Mouse (Mus musculus): ENCODE measurements around the gene Olfr930. TPM values are rescaled to one million over a fixed set of nuclear protein-coding genes. Genes with fewer than 3 reads are reported as not detected.

Gene Olfr930
- not detected in 2 replicates for polyA plus RNA-seq (2015; fragmentation: Nextera tagmentation; extraction: Ambion mirVana)

GRCm38 (mm10) chr9:38929509-38929908 lies at the start of gene Olfr930:
Gene Olfr930, plus strand, starts transcription at chr9:38929809.

GRCm38 (mm10) chr9:38972013-38972412 lies 42.4 kb downstream of the Olfr930 start, which contains the start of gene Olfr933:
Gene Olfr933, plus strand, starts transcription at chr9:38972313.

Other genes starting within 250 kb of the Olfr930 start
- not detected in 2 replicates for gene Olfr919, start 226.1 kb upstream of the Olfr930 start, polyA plus RNA-seq (2015; fragmentation: Nextera tagmentation; extraction: Ambion mirVana)
- 27.9 and 38.3 TPM in 2 replicates for gene Vwa5a, start 211.5 kb upstream of the Olfr930 start, polyA plus RNA-seq (2015; fragmentation: Nextera tagmentation; extraction: Ambion mirVana)
- 0.13 and 0.35 TPM in 2 replicates for gene Olfr920, start 177.5 kb upstream of the Olfr930 start, polyA plus RNA-seq (2015; fragmentation: Nextera tagmentation; extraction: Ambion mirVana)
- gene Olfr921, start 156.7 kb upstream of the Olfr930 start, polyA plus RNA-seq (2015; fragmentation: Nextera tagmentation; extraction: Ambion mirVana) = not detected in 2 replicates
- not detected in 2 replicates for gene Olfr922, start 115.2 kb upstream of the Olfr930 start, polyA plus RNA-seq (2015; fragmentation: Nextera tagmentation; extraction: Ambion mirVana)
- not detected in 2 replicates for gene Olfr923, start 103.3 kb upstream of the Olfr930 start, polyA plus RNA-seq (2015; fragmentation: Nextera tagmentation; extraction: Ambion mirVana)
- not detected in 2 replicates for gene Olfr924, start 85.4 kb upstream of the Olfr930 start, polyA plus RNA-seq (2015; fragmentation: Nextera tagmentation; extraction: Ambion mirVana)
- not detected in 2 replicates for gene Olfr26, start 74.7 kb upstream of the Olfr930 start, polyA plus RNA-seq (2015; fragmentation: Nextera tagmentation; extraction: Ambion mirVana)
- gene Olfr926, start 52.7 kb upstream of the Olfr930 start, polyA plus RNA-seq (2015; fragmentation: Nextera tagmentation; extraction: Ambion mirVana) = not detected in 2 replicates
- not detected in 2 replicates for gene Olfr933, start 42.5 kb downstream of the Olfr930 start, polyA plus RNA-seq (2015; fragmentation: Nextera tagmentation; extraction: Ambion mirVana)
- not detected in 2 replicates for gene Olfr934, start 58.5 kb downstream of the Olfr930 start, polyA plus RNA-seq (2015; fragmentation: Nextera tagmentation; extraction: Ambion mirVana)
- not detected in 2 replicates for gene Olfr935, start 69.9 kb downstream of the Olfr930 start, polyA plus RNA-seq (2015; fragmentation: Nextera tagmentation; extraction: Ambion mirVana)
- not detected in 2 replicates for gene Olfr146, start 93.6 kb downstream of the Olfr930 start, polyA plus RNA-seq (2015; fragmentation: Nextera tagmentation; extraction: Ambion mirVana)
- gene Olfr937, start 135.1 kb downstream of the Olfr930 start, polyA plus RNA-seq (2015; fragmentation: Nextera tagmentation; extraction: Ambion mirVana) = not detected in 2 replicates
- not detected in 2 replicates for gene Olfr938, start 149.1 kb downstream of the Olfr930 start, polyA plus RNA-seq (2015; fragmentation: Nextera tagmentation; extraction: Ambion mirVana)
- gene Olfr27, start 198.3 kb downstream of the Olfr930 start, polyA plus RNA-seq (2015; fragmentation: Nextera tagmentation; extraction: Ambion mirVana) = not detected in 2 replicates
- not detected in 2 replicates for gene Olfr943, start 236.5 kb downstream of the Olfr930 start, polyA plus RNA-seq (2015; fragmentation: Nextera tagmentation; extraction: Ambion mirVana)